Mouse (Mus musculus): ENCODE measurements around the gene Gm49378.

DNA sequence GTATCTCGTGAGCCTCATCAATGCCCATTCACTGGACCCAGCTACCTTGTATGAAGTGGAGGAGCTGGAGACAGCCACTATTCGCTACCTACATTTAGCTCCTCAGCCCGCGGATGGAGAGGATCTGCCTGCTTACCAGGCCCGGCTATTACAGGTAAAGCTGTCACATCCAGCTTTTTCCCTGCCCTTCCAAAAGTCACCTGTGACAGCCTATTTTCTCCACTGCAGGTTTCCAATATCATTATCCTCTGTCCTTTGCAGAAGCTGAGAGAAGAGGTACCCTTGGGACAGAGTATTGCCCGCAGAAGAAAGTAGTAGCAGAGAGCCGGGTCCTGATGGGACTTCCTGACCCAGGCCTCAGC is 34.4 kb downstream of the Gm49378 start, which contains the start of gene Irf9:
- TF ChIP-seq MAX (IDR thresholded peaks at IDR 0.05) (no peak), CTCF (IDR thresholded peaks at IDR 0.05; ENCODE audit: control insufficient read depth, insufficient read depth, insufficient read length) (no peak), USF1 (IDR thresholded peaks at IDR 0.05; ENCODE audit: low read depth) (no peak), CEBPB (IDR thresholded peaks at IDR 0.05; ENCODE audit: low read depth) (no peak), FOSL1 (IDR thresholded peaks at IDR 0.05; ENCODE audit: insufficient read depth, low read length, poor library complexity, severe bottlenecking) (no peak), MYOG (IDR thresholded peaks at IDR 0.05; ENCODE audit: control insufficient read depth, extremely low read depth, insufficient read length) (no peak)

Measured in C2C12 (cell line).